Mouse (Mus musculus) midbrain, postnatal 0 days (tissue): ENCODE results near the gene Slc11a2. TPM values are rescaled to one million over a fixed set of nuclear protein-coding genes. Genes with fewer than 3 reads are reported as not detected.

Experiments used
- ATAC-seq: fragments of 200-750 bp; cut with Nextera tagmentation; 2 replicates; pipeline ENCODE4 v1.8.0; 2017; ENCODE audit warnings: moderate number of reproducible peaks, mild to moderate bottlenecking, moderate TSS enrichment, moderate library complexity; ENCODE audit not compliant: low FRiP score
- DNase-seq: peaks from one replicate; pipeline ENCODE4 v3.0.0-alpha.2; 2015; ENCODE audit warnings: low spot score
- H3K27ac ChIP-seq: fragments of 300-500 bp; sonication (generic); 2 replicates; pipeline ENCODE4 v1.5.1; 2014; ENCODE audit warnings: low read depth, mild to moderate bottlenecking, low read length, mixed read lengths
- H3K27me3 ChIP-seq: fragments of 300-500 bp; sonication (generic); 2 replicates; pipeline ENCODE4 v1.6.1; 2014; ENCODE audit warnings: low read length, control low read depth, mixed read lengths; ENCODE audit not compliant: insufficient read depth
- H3K36me3 ChIP-seq: fragments of 300-500 bp; sonication (generic); 2 replicates; pipeline ENCODE4 v1.6.1; 2014; ENCODE audit warnings: low read length, control low read depth, mixed read lengths; ENCODE audit not compliant: insufficient read depth
- H3K4me1 ChIP-seq: fragments of 300-500 bp; sonication (generic); 2 replicates; pipeline ENCODE4 v1.6.1; 2014; ENCODE audit warnings: mild to moderate bottlenecking, control low read depth, antibody characterized with exemption, low read length, mixed read lengths; ENCODE audit not compliant: insufficient read depth
- H3K4me2 ChIP-seq: fragments of 300-500 bp; sonication (generic); 2 replicates; pipeline ENCODE4 v1.6.1; 2014; ENCODE audit warnings: low read depth, mild to moderate bottlenecking, low read length, mixed read lengths; ENCODE audit not compliant: poor library complexity, severe bottlenecking
- H3K4me3 ChIP-seq: fragments of 300-500 bp; sonication (generic); 2 replicates; pipeline ENCODE4 v1.5.1; 2014; ENCODE audit warnings: low read depth, mild to moderate bottlenecking, low read length, moderate library complexity
- H3K9ac ChIP-seq: fragments of 300-500 bp; sonication (generic); replicated peaks from 2 replicates; pipeline ENCODE4 v1.6.1; 2014; ENCODE audit warnings: mild to moderate bottlenecking, low read length, moderate library complexity, mixed read lengths; ENCODE audit not compliant: poor library complexity, severe bottlenecking
- H3K9me3 ChIP-seq: fragments of 300-500 bp; sonication (generic); 2 replicates; pipeline ENCODE4 v1.6.1; 2016; ENCODE audit warnings: low read length, control low read depth
- CTCF ChIP-seq: IDR thresholded peaks from 2 replicates; pipeline ENCODE4 v1.5.1; 2016; ENCODE audit warnings: antibody characterized with exemption, mild to moderate bottlenecking
- WGBS: fragments of 180-500 bp; shearing (Covaris S2); extraction: QIAGEN DNeasy Blood & Tissue Kit; methylation state at CpG from one replicate; pipeline ENCODE4 v1.1.7; 2014; 5-methylcytosine and 5-hydroxymethylcytosine counted together
- polyA plus RNA-seq: library from polyadenylated mRNA; unstranded; fragments of >200 nt; fragmentation: Nextera tagmentation; extraction: Ambion mirVana; gene quantifications from 2 replicates; pipeline ENCODE4 v1.2.1, GENCODE M21; 2015
- total RNA-seq: library from RNA; depleted of rRNA; stranded (reverse); fragments of >200 nt; gene quantifications from 2 replicates; pipeline ENCODE4 v1.2.3, GENCODE M21; 2014

The Slc11a2 gene
- total and polyA plus RNA-seq, 2 experiments from 2014 or later, result 23.6 to 34.4 TPM

GRCm38 (mm10) chr15:100448572-100448971, 23.7 kb upstream of the Slc11a2 start:
- no peak overlapping the region for H3K4me3 ChIP-seq
- DNase-seq (no peak), ATAC-seq (no peak)
- H3K27ac ChIP-seq, result no peak overlapping the region
- peak; percentile 35 for TF ChIP-seq CTCF
- no peaks in the 10 kb centered on the region for H3K9me3 ChIP-seq
- WGBS, result 78% methylated on average over 4 of the region's 4 CpGs
- H3K9ac ChIP-seq, result no peak overlapping the region
- no peaks in the 10 kb centered on the region for H3K36me3 ChIP-seq
- no peak overlapping the region for H3K4me2 ChIP-seq
- no peaks in the 10 kb centered on the region for H3K4me1 ChIP-seq
- no peaks in the 10 kb centered on the region for H3K27me3 ChIP-seq

DNA sequence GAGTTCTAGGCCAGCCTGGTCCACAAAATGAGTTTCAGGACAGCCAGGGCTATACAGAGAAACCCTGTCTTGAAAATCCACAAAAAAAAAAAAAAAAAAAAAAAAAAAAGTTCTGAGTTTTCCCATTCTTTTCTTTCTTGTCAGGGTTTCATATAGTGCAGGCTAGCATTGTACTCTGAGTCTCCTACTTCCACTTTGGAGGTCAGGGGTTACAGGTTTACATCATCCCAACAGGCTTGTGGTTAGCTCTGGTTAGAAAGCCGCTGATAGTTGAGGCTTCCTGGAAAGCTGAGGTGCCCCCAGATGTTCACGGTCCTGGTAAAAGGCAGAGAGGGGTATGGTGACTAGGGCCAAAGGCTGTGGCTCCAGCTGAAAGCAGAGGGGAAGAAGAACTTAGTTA, 22.0 kb upstream of the Slc11a2 start:
- no peak overlapping the region for H3K4me2 ChIP-seq
- WGBS, result 80% methylated on average over 2 of the region's 2 CpGs
- no peaks in the 10 kb centered on the region for H3K9me3 ChIP-seq
- ATAC-seq (no peak), DNase-seq (no peak)
- H3K4me3 ChIP-seq, result no peak overlapping the region
- no peak overlapping the region for H3K27ac ChIP-seq
- H3K9ac ChIP-seq, result no peak overlapping the region
- H3K4me1 ChIP-seq, result no peaks in the 10 kb centered on the region
- no peaks in the 10 kb centered on the region for H3K36me3 ChIP-seq
- TF ChIP-seq CTCF, result no peak
- no peaks in the 10 kb centered on the region for H3K27me3 ChIP-seq

- 4% methylated on average over 20 of the region's 31 CpGs for WGBS
- peak; percentile 93 for ATAC-seq
- peak overlapping the region; percentile 59 for H3K9ac ChIP-seq
- no peaks in the 10 kb centered on the region for H3K4me1 ChIP-seq
- H3K4me3 ChIP-seq, result peak overlapping the region; percentile 40
- H3K9me3 ChIP-seq, result no peaks in the 10 kb centered on the region
- H3K27ac ChIP-seq, result peak overlapping the region; percentile 76
- no peak for TF ChIP-seq CTCF
- no peaks in the 10 kb centered on the region for H3K36me3 ChIP-seq
- DNase-seq, result peak; percentile 97
- H3K4me2 ChIP-seq, result peak overlapping the region; percentile 67
- H3K27me3 ChIP-seq, result no peaks in the 10 kb centered on the region
Measured at GRCm38 (mm10) chr15:100443126-100443922, 18.5 kb upstream of the Slc11a2 start.

DNA sequence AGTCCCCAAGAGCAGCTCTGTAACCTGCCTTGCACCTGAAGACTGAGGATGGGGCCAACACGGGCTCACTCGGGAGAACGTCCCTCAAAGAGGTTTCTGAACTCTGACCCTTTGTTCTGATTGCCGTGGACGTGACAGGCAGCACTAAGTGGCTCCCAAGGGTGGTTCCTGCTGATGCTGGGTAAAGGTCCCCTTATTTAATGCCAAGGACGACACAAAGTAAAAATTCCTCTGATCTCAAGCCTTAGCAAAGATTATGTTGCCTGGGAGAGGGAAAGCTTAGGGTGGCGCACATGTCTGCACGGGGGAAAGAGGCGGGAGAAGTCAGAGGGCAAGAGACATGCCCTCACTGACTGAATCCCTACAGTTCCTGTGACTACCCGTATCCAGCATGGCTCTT, 11.6 kb upstream of the Slc11a2 start:
- Histone ChIP-seq H3K4me3 (no peak overlapping the region), H3K27ac (no peak overlapping the region), H3K4me1 (no peaks in the 10 kb centered on the region), H3K9ac (no peak overlapping the region), H3K27me3 (no peaks in the 10 kb centered on the region), H3K4me2 (no peak overlapping the region), H3K9me3 (no peaks in the 10 kb centered on the region), H3K36me3 (no peaks in the 10 kb centered on the region)
- DNase-seq (no peak), ATAC-seq (no peak)
- WGBS, result 59% methylated on average over 10 of the region's 10 CpGs
- TF ChIP-seq CTCF, result no peak

DNA sequence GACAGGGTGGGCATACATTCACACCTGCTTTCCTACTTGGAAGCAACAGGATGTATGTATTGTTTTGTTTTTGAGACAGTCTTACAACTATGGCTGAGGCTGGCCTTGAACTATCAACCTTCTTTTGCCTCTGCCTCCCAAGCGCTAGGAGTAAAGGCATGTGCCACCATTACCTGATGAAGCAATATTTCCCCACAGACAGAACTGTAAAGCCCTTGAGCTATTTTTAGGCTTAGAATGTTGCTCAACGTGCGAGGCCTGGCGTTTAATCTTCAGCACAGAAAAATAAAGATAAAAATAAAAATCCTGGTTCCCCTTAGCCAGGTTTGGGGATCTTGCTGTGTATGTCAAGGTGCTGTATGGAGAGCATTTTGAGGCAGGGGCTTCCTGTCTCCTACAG, 11.2 kb upstream of the Slc11a2 start:
- TF ChIP-seq CTCF, result no peak
- H3K36me3 ChIP-seq, result no peaks in the 10 kb centered on the region
- ATAC-seq (no peak), DNase-seq (no peak)
- no peaks in the 10 kb centered on the region for H3K4me1 ChIP-seq
- no peak overlapping the region for H3K4me3 ChIP-seq
- no peak overlapping the region for H3K9ac ChIP-seq
- H3K4me2 ChIP-seq, result no peak overlapping the region
- H3K9me3 ChIP-seq, result no peaks in the 10 kb centered on the region
- no peak overlapping the region for H3K27ac ChIP-seq
- 78% methylated on average over 4 of the region's 4 CpGs for WGBS
- no peaks in the 10 kb centered on the region for H3K27me3 ChIP-seq

GRCm38 (mm10) chr15:100433234-100433633, 8.4 kb upstream of the Slc11a2 start:
- ATAC-seq (no peak), DNase-seq (no peak)
- Histone ChIP-seq H3K9ac (no peak overlapping the region), H3K4me2 (no peak overlapping the region), H3K4me3 (no peak overlapping the region), H3K9me3 (no peaks in the 10 kb centered on the region), H3K27me3 (no peaks in the 10 kb centered on the region), H3K27ac (no peak overlapping the region), H3K4me1 (no peaks in the 10 kb centered on the region), H3K36me3 (no peaks in the 10 kb centered on the region)
- no peak for TF ChIP-seq CTCF
- 69% methylated on average over 4 of the region's 4 CpGs for WGBS
